Mouse (Mus musculus) frontal cortex, postnatal 36 days (tissue): ENCODE data around the gene Dnm1.
"Not testable (repeated sequence)": the region's sequence is repeated elsewhere in the genome, so short reads cannot be mapped to it uniquely, and the experiment has no call there.

Source experiments
- DNase-seq, 2 experiments: peaks; one replicate each; pipeline ENCODE4 v3.0.0; 2022; ENCODE audit warnings: low spot score in 2 of 2

Dnm1 gene

DNA sequence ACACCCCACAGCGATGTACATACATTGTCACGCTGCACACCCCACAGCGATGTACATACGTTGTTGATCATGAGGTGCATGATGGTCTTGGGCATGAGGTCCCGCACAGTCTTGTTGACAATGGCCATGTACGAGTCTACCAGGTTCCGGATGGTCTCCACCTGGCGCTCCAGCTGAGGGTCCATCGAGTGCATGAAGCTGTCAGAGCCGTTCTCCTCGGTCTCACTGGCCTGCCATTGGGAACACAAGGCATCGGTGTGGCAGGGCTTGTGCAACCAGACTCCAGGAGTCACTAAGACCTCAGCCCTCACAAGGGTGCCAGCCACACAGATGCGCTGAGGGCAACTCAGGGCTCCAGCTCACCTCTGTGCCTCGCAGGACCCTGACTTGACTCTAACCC lies 38.3 kb downstream of the Dnm1 start:
- DNase-seq: no peak

DNA sequence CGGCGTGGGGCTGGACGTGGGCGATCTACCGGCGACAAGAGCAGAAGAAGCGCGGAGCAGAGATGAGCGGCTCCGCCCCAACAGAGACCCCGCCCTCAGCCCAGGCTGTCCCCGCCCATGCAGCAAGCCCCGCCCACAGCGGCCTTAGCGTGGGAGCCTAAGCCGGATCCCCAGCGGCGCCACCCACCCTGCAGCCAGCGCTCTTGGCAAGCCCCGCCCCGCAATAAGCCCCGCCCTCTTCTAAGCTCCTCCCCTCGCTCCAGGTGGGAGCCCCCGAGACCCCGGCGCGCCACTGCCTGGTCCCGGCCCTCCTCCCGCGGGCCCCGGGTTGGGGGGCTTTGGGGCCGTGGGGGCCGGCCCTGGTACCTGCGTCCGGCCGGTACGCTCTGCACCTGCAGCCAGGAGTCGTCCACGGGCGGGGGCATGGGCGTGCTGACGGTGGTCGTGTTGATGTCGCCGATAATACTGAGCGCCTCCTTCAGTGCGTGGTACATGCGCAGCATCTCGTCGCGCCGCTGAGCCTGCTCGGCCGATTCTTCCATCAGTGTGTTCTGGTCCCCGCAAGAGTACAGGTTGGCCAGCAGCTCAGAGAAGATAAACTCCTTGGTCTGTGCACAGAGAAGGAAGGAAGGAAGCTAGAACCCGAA lies 40.7 kb downstream of the Dnm1 start:
- DNase-seq: no peak

DNA sequence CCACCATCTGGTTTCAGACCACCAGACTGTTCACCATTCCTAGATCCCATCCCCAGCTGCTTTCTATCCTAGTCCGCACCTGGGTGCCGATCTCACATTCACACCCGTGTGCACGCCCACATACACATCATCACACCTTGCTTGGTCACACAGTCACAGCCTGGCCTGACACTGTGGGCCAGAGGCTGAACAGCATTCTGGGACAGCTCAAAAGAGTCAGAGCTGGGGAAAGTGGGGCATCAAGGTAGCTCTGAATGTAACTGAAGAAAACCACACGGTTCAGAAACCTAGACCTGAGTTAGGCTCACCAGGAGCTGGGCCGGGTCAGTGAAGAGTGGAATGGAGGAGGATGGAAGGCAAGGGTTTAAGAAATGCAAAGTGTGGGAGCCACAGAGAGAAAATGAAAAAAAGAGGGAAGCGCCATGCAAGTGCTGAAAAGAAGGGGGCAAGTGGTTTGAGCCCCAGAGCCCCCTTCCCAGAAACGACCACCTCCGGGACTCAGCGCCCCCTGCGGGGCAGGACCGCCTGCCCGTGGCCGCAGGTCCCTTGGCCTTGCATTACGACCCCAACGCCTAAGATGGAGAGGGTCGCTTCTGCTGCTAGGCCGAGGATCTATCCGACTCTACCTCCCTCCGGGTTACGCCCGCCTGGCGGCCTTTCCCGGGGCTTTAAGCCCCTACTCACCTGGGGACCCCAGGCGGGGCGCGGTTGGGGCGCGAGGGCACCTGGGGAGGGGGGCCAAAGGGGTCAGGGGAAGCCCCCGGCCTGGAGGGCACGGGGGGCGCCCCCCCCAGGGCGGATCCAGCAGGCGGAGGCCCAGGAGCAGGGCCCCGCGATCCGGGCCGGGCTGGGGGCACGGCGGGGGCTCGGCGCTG lies 41.5 kb downstream of the Dnm1 start:
- DNase-seq: no peak

DNA sequence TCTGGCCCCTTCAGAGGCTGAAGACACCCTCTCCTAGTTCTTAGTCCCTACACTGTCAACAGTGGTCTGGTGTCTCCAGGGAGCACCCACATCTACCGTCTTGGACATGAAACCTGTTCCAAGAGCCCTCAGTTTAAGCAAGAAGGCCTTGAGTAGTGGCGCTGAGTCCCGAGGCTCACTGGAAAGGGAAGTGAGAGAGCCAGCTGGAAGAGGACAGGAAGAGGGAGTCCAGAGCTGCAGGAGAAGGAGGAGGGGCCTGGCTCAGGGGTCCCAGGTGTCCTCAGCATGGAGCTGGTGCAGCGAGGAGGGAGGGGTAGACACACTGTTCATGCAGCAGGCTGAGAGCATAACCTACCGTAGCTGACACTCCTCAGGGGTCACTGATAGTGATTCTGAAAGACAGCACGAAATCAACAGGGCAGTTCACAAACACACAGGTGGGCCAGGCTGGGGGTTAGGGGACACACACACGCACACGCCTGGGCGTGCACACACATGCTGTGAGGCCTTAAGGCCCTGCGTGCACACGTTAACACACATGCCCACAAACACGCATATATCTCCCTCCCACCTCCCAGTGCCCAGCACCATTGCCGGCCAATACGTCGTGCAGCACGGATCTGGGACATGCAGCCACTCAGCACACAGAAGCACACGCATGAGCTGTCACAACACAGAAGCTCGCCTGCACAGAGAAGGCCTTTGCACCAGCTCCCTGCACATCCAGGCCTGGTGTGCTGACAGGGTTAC lies 42.9 kb downstream of the Dnm1 start:
- DNase-seq: no peak

DNA sequence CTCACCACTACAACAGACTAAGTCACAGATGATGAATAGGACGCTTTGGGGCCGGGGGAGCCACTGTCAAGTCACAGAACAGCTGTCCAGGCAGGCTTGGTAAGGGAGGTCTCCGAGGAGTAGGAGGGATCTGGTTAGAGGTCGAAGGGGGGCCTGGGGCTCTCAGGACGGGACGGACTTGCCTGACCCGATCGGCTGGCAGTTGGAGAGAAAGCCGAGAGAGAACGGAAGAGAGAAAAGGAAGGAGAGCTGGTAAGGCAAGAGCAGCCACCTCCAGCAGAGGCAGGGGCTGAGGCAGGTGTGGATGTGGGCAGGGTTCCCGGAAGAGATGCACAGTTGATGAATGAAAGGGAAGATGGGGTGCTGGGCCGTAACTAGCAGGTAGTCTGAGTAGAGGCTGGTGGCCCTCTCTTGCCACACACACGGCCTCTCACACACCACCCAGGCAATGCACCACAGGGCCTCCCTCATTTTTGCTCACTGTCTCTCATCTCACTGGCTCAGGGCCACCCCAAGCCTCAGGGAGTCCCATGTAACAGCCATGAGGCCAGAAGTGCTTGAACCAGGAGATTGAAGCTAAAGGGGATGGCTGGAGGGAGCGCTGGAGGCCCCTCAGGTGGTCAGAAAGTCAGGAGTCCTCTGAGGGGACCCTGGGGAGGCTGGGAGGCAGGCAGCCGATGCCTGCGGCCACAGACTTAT lies 44.1 kb downstream of the Dnm1 start:
- no peak for DNase-seq

DNA sequence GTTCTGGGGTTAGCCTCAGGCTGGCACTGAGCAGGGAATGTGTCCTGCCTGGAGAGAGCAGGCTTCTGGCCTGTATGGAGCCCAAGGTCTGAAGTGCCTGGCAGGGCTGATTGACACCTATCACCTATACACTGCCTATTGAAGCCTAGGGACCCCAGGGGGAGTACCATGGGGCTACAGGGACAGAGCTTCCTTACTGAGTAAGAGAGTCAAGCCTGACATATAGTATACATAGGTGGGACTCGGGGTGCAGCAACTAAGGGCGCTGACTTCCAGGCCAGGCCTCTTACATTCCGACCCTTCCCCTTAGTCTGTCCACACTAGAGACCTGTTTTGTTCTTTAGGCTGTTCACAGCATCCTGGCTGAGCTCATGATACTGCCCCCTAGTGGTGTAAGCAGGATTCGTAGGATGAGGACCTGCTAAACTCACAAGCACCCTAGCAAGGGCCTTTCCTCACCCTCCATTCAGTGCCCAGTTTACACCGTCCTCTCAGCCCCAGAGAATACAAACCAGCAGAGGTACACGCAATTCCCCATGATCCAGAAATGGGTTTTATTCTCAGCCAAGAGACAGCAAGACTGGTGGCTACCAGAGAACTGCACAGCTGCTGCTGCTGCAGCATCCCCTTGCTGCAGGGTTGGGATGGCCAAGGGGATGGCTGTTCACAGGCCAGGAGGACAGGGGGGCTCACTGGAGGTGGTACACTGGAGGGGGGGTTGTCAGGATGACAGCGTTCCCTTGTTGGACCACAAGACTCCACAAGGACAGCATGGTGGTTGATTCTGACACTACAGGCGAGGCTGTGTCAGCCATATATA lies 45.0 kb downstream of the Dnm1 start:
- DNase-seq: peak in 1 of 2 experiments; percentile 83

DNA sequence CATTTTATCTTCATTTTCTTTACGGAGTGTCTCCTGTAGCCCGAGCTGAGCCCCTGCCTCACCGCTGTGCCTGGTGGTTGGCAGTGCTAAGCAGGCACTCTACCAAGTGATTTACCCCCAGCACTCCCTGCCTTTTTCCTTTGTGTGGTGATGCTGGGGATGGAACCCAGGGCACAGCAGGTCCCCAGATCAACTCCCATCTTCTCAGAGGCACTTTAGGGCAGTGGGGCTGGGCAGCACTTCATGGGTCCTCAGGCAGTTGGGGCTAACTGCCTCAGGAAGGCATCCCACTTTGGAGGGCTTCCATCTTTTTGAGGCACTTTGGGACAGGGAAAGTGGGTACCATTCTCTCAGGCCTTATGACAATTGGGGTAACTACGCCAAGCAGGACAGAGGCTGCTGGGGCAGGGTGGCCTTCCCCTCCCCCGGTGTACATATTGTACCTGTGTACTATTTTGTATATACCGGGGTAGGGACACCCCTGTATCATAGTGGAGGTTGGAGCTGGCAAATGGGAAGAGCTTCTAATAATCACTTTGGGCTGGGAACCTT lies 45.8 kb downstream of the Dnm1 start:
- DNase-seq: no peak

DNA sequence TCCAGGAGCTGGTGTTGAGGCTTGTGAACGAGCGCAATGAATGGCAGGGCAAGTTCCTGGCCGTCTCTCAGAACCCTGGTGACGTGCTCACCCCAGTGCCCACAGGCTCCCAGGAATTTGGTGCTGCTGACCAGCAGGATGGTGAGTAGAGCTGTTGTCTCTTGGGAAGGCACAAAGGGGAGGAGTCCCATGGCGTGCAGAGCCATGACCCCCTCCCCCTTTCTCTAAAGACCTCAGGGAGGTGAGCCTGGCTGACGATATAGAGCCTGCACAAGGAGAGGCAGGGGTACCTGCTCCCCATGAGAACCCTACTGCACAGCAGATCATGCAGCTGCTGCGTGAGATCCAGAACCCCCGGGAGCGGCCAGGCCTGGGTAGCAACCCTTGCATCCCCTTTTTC lies 47.0 kb downstream of the Dnm1 start:
- no peak for DNase-seq

DNA sequence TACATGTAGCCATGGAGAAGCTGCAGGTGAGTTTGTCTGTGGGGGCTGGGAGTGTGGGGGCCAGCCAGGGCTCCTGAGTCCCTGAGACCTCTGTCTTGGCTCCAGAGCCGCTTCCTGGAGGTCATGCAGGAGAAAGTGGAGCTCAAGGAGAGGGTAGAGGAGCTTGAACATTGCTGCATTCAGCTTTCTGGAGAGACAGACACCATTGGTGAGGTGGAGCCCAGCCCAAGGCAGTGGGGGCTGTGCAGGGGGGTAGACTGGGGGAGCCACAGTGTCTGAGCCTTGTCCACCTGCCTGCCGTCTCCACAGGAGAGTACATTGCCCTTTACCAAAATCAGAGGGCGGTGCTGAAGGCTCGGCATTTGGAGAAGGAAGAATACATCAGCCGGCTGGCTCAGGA lies 47.5 kb downstream of the Dnm1 start:
- no peak for DNase-seq

DNA sequence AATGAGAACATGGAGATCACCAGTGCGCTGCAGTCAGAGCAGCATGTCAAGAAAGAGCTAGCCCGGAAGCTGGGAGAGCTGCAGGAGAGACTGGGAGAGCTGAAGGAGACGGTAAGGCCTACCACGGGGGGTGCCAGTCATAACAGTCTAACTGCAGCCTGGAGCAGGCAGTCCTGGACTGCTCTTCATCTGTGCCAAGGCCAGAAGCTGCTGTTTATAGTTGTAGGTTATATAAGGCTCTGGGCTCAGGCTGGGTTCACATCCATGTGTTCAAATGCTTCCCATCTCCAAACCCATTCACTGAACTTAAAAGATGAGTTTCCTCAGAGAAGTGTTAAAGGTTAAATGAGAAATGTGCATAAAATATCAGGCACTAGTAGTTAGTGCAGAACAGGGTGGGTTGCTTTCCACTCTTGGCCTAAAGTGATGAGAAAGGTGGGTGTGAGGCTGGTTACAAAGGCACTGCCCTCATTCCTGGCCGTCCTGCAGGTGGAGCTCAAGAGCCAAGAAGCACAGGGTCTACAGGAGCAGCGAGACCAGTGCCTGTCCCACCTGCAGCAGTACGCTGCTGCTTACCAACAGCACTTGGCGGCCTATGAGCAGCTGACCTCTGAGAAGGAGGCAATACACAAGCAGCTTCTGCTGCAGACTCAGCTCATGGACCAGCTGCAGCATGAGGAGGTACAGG lies 48.8 kb downstream of the Dnm1 start:
- peak in 1 of 2 experiments; percentile 73 for DNase-seq

DNA sequence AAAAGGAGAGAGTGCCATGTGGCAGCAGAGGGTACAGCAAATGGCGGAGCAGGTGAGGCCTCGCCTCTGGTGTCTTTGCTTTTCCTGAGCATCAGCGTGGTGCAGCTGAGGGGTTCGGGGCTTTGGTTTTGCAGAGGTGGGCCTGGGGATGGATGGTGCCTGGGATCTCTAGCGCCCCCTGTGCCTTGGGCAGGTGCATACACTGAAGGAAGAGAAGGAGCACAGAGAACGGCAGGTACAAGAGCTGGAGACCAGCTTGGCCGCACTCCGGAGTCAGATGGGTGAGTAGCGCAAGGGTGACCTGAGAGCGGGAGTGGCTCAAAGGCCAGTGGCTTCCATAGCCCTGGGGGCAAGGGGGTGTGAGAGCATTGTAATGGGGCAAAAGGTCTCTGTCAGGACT lies 50.2 kb downstream of the Dnm1 start:
- DNase-seq: no peak

DNA sequence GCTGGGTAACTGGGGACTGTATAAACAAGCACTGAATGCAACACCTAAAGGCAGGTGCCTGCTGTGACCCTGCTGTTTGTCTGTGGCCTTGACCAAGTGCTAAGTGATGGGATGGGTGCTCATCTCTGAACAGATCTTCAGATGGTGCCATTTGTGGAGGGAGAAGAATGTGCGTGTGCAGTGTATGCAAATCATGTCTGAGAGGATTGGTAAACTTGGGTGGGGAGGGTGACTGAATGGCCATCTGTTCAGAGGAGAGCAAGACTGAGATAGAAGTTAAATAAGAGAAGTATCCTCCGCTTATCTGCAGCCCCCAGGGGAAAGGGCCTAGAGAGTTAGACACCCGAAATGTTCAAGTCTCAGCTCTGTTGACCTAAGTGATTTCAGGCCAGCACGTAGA lies 53.7 kb downstream of the Dnm1 start:
- DNase-seq: no peak

DNA sequence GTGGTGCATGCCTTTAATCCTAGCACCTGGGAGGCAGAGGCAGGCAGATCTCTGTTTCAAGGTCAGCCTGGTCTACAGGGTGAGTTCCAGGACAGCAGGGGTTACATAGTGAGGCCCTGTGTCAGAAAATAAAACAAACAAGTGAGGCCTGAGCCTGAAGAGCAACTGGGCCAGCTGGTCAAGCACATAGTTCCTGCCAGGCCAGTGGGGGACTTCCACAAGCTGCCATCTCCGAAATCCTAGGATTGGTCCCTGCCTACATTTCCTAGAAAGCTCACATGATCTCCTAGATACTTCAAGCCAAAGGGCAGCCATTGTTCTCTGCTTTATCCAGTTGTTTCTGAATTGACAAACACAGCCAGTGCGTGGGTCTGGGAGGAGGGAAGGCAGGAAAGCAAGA lies 57.3 kb downstream of the Dnm1 start:
- DNase-seq: not testable (repeated sequence)

DNA sequence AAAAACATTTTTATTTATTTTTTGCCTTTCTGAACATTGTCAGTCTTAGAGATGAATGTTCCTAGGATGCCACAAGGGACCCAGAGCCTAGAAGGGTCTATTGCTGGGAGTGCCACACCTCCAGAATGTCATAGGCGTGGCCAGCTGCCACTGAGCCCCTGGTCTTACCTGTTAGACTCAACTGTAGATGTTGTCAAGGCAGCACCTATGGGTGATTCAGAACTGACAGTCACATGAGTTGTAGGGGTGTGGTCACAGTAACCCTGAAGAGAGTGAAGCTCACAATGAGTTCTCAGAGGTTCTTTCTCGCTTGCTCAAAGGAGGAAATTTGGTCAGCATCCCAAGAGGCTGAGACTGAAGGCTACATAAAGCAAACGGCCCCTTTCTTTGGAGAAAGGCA lies 57.9 kb downstream of the Dnm1 start:
- no peak for DNase-seq

DNA sequence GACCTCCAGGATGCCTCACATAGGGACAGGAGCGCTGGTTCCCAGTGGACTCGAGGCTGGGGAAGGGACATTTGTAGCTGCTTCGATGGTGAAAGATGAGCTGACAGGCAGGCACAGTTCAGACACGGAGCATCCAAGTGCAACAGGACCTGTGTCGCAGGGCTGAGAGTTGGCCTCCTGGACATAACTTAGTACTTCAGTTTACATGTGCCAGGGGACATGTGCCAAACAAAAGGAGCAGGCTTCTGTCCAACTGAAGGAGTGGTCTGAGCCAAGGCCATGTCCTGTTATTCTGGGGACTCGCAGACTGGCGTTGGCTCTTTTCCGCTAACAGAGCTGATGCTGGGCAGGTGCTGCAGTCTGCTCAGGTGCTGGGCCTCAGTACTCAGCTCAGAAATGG lies 58.8 kb downstream of the Dnm1 start:
- no peak for DNase-seq

DNA sequence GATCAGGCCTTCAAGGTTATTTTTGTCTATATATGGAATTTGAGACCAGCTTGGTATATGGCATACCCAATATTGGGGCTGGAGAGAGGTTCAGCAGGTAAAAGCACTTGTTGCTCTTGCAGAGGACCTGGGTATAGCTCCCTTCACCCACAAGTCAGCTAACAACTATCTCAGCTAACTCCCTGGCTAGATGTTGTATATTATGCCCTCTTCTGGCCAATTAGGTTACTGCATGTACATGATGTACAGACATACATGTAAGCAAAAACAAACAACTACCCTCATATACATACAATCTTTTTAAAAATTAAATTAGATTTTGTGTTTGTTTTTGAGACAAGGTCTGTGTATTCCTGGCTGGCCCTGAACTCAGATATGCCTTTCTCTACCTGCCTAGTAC lies 63.6 kb downstream of the Dnm1 start:
- no peak for DNase-seq

DNA sequence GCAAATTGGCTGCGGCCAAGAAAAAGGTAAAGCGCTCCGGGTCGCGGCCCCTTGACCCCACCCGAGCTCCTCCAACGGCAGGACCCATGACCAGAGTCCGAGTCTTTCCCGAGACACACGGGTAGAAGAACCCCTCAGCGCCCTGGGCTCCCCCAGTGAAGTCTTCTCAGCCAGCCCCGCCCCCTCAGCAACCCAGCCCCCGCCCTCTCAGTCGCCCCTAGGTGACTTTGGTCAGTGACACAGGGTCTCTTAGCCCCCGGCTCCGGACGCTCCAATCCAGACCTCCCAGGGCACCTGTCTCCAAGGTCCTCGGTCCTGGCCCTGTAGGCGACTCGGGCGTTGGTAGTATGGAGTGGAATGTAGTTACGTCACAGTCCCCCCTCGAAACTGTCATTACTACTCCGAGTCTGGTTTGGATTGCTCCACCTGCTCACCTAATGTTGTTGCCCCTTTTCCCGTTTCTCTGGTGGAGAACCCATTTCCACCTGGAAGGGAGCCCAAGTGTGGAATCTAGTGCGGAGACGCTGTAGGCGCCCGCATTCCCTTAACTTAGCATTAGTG lies 64.7 kb downstream of the Dnm1 start:
- no peak for DNase-seq

DNA sequence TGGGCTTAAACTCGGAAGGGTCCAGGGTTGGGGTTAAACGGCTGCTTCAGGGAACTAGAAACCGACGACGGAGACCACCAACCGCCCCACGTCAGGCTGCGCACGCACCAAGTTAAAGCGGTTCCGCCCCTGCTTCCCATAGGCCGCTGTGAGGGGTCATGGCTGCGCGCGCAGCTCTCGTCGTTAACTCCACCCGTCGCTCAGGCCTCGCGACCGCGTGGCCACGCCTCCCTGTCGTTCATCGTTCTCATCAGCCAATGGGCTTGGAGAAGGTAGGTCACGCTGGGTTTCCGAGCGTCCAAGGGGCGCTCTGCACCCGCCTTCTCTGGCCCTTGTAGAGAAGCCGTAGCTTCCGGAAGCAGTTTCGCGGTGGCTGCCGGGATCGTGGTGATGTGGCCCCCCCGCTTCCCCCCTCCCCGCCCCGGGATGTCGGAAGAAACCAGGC lies 65.2 kb downstream of the Dnm1 start, which contains the start of gene Swi5:
Gene Swi5, minus strand, starts transcription at position 153 of the 445 bp plus-strand sequence.
- peak; percentile 93 to 96 for DNase-seq

DNA sequence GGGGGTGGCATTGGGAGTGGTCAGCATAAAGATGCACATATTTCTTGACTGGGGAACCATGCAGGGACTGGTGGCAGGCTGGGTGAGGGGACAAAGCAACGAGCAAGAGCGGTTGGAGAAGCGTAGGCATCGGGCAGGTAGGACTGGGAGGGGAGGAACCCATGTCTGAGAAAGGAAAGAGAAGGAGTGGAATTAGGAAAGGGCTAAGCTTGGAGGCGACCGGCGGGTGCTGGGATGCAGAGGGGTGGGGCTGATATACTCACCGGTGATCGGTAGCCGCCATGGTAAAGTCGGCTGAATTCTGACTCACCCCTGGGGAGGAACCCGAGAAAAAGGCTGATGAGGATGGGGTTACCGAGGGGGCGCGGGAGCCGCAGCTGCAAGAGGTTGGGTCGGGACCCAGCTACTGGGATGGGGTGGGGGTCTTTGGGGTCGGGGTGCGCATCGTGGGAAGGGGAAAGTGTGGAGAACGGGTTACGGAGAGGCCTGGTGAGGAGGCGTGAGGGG lies 65.8 kb downstream of the Dnm1 start, which contains the start of gene Golga2:
Gene Golga2, plus strand, starts transcription at position 51 of the 507 bp plus-strand sequence.
- DNase-seq: no peak
